Mouse (Mus musculus) heart, embryonic 10.5 days (tissue): ENCODE measurements at regions not wholly inside any gene's neighbourhood (a gene's known extent, or its start where the extent isn't known, plus 50 kb on each side); places are given as distances from the start of the nearest gene placed in this dataset.
A peak's percentile ranks its signal among the peaks of the same experiment; 100 is the strongest.

Source experiments
- DNase-seq: peaks from one replicate; pipeline ENCODE4 v3.0.0-alpha.2; 2017; ENCODE audit warnings: low spot score
- H3K27ac ChIP-seq: fragments of 300-500 bp; sonication (generic); 2 replicates; pipeline ENCODE4 v1.5.1; 2016; ENCODE audit warnings: mild to moderate bottlenecking
- H3K27me3 ChIP-seq: fragments of 300-500 bp; sonication (generic); 2 replicates; pipeline ENCODE4 v1.6.1; 2016; ENCODE audit warnings: mild to moderate bottlenecking; ENCODE audit not compliant: poor library complexity, insufficient read depth, severe bottlenecking
- H3K36me3 ChIP-seq: fragments of 300-500 bp; sonication (generic); 2 replicates; pipeline ENCODE4 v1.6.1; 2016; ENCODE audit warnings: mild to moderate bottlenecking, moderate library complexity
- H3K4me1 ChIP-seq: fragments of 300-500 bp; sonication (generic); 2 replicates; pipeline ENCODE4 v1.6.1; 2016; ENCODE audit warnings: mild to moderate bottlenecking
- H3K4me3 ChIP-seq: fragments of 300-500 bp; sonication (generic); 2 replicates; pipeline ENCODE4 v1.5.1; 2016; ENCODE audit warnings: mild to moderate bottlenecking, moderate library complexity
- H3K9me3 ChIP-seq: fragments of 300-500 bp; sonication (generic); 2 replicates; pipeline ENCODE4 v1.6.1; 2016; ENCODE audit warnings: mild to moderate bottlenecking, moderate library complexity
- WGBS: fragments of 180-500 bp; shearing (Covaris S2); methylation state at CpG from one replicate; pipeline ENCODE4 v1.1.7; 2016; 5-methylcytosine and 5-hydroxymethylcytosine counted together

DNA sequence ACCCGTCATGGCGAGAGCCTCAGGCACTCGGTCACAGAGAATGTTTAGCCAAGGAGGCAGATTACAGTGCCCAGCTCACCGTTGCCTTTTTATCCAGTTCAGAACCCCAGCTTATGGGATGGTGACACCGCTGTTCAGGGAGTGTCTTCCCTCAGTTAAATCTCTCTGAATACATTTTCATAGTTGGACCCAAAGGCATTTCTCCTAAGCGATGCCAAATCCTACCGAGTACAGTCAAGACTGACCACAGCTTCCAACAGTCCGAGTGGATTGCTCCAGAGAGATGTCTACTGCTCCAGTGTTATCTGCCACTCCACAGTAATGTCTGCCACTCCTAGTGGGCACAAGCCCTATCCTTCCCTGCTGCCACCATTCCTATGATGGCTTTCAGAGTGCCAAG, 93.0 kb downstream of the Ets2 start:
- H3K9me3 ChIP-seq = no peaks in the 10 kb centered on the region
- H3K4me1 ChIP-seq = peaks cover 12% of the 10 kb centered on the region
- H3K27ac ChIP-seq = no peak overlapping the region
- no peak overlapping the region for H3K4me3 ChIP-seq
- WGBS = 88% methylated on average over 8 of the region's 8 CpGs
- H3K27me3 ChIP-seq = no peaks in the 10 kb centered on the region
- no peak for DNase-seq
- no peaks in the 10 kb centered on the region for H3K36me3 ChIP-seq

DNA sequence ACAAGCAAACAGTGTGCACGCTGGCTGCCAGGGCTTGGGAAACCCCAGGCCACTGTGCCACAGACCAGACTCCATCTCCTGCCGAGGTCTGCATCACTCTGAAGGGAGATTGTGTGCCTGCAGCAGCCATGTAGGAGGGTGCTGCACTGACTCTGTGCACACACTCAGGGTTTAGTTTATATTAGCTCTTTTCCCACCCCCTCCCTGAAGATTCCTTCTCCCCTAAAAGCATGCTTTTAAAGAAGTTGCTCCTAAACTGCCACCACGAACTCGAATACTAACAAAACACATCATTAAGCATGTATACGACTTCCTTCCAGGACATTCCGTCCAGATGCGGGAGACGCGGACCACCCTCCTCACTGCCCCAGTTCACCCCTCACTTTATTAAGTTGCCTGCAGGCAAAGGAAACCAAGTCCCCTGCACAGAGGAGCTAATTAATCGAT, 92.4 kb downstream of the Ets2 start:
- DNase-seq = no peak
- WGBS = 67% methylated on average over 10 of the region's 10 CpGs
- Histone ChIP-seq H3K27me3 (no peaks in the 10 kb centered on the region), H3K36me3 (no peaks in the 10 kb centered on the region), H3K4me1 (peaks cover 12% of the 10 kb centered on the region), H3K27ac (no peak overlapping the region), H3K4me3 (no peak overlapping the region), H3K9me3 (no peaks in the 10 kb centered on the region)

DNA sequence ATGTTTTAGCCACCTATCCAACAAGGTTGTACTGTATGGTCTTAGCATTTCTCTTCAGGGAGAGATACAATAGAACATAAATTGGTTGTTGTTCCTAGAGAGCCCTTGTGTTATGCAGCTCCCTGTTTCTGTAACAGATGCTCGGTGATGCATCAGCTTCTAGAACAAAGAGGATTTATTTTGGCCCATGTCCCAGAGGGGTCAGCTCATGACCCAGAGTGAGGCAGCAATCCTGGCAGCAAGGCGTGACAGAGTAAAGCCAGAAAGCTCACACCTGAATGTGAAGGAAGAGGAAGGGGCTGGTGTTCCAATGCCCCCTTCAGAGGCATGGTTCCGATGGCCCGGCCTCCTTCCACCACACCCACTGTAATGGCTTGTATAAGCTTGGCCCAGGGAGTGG, 88.8 kb downstream of the Ets2 start:
- H3K9me3 ChIP-seq = no peaks in the 10 kb centered on the region
- DNase-seq = no peak
- 0 out of 2 replicates have a peak, but pooled peaks cover 4% of the 10 kb centered on the region for H3K4me1 ChIP-seq
- no peaks in the 10 kb centered on the region for H3K27me3 ChIP-seq
- H3K36me3 ChIP-seq = no peaks in the 10 kb centered on the region
- H3K4me3 ChIP-seq = no peak overlapping the region
- 75% methylated on average over 4 of the region's 4 CpGs for WGBS
- no peak overlapping the region for H3K27ac ChIP-seq

GRCm38 (mm10) chr16:95789548-95789947, 87.7 kb downstream of the Ets2 start:
- Histone ChIP-seq H3K36me3 (no peaks in the 10 kb centered on the region), H3K4me3 (no peak overlapping the region), H3K27me3 (no peaks in the 10 kb centered on the region), H3K27ac (no peak overlapping the region), H3K4me1 (0 out of 2 replicates have a peak, but pooled peaks cover 4% of the 10 kb centered on the region), H3K9me3 (no peaks in the 10 kb centered on the region)
- DNase-seq = no peak

DNA sequence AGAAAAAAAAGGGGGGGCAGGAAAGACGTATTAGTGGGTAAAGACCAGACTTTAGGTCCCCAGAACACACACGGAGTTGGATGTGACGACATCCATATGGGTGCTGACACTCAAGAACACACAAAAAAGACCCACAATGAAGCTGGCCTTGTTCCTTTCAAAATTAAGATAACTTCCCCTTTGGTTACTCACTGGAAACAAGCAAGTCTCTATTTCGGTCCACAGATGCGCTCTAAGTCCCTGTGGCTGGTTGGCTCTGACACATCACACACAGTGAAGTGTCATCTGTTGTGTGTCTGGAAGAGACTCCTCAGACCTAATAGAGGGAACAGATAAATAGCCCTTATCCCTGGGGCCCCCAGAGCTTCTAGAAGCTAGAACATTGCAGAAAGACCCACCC, 79.8 kb downstream of the Ets2 start:
- WGBS = 75% methylated on average over 5 of the region's 5 CpGs
- Histone ChIP-seq H3K9me3 (no peaks in the 10 kb centered on the region), H3K27ac (no peak overlapping the region), H3K27me3 (peaks cover 5% of the 10 kb centered on the region; the same call in 1 of the 2 replicates), H3K36me3 (no peaks in the 10 kb centered on the region), H3K4me1 (0 out of 2 replicates have a peak, but pooled peaks cover 3% of the 10 kb centered on the region), H3K4me3 (no peak overlapping the region)
- no peak for DNase-seq

- H3K4me1 ChIP-seq = peaks cover 13% of the 10 kb centered on the region
- peaks cover 5% of the 10 kb centered on the region; the same call in 1 of the 2 replicates for H3K27me3 ChIP-seq
- 65% methylated on average over 2 of the region's 2 CpGs for WGBS
- no peak overlapping the region for H3K27ac ChIP-seq
- no peak for DNase-seq
- H3K36me3 ChIP-seq = no peaks in the 10 kb centered on the region
- no peak overlapping the region for H3K4me3 ChIP-seq
- no peaks in the 10 kb centered on the region for H3K9me3 ChIP-seq
Observed at GRCm38 (mm10) chr16:95780431-95780830, 78.6 kb downstream of the Ets2 start.

DNA sequence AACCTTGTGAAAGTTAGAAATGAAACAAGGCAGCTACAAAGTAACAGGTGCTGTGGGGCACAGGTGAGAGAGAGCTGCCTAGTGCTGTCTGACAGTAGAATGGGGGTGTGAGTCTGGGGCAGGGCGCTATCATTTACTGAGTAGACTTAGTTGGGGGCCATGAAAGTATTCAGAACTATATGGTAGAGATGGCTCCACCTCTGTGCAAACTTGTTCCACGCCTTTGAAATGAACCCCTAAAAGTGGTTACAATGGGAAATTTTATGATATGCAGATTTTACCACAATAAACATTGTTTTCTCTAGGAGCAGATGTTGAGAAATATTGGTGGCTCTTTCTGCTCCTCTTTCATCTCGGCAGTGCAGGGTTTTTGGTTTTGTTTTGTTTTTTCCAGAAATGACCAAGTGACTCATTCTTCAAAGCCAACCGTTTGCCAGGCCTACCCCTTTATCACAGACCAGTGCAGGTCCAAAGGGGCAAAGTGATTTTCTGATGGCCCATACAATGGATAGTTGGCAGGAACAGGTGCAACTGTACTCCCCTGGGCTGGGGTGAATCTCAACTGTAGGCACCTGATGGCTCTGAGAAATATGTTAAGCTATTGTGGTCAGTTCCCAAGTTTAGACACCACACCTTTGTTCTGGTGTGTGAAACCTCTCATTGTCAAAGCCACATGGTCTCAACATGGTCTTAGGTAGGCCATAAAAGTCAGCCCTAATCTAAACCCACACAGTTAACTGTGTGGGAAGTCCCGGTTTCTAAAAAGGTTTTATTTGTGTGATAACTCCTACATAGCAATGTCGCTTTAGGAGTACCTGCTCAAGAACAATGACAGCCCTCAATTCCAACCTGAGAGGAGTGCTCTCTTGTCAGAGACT, 77.2 kb downstream of the Ets2 start:
- WGBS = 80% methylated on average over 6 of the region's 6 CpGs
- H3K4me1 ChIP-seq = peaks cover 19% of the 10 kb centered on the region
- no peaks in the 10 kb centered on the region for H3K36me3 ChIP-seq
- no peaks in the 10 kb centered on the region for H3K9me3 ChIP-seq
- H3K27me3 ChIP-seq = peaks cover 5% of the 10 kb centered on the region; the same call in 1 of the 2 replicates
- no peak overlapping the region for H3K4me3 ChIP-seq
- no peak overlapping the region for H3K27ac ChIP-seq
- DNase-seq = no peak

DNA sequence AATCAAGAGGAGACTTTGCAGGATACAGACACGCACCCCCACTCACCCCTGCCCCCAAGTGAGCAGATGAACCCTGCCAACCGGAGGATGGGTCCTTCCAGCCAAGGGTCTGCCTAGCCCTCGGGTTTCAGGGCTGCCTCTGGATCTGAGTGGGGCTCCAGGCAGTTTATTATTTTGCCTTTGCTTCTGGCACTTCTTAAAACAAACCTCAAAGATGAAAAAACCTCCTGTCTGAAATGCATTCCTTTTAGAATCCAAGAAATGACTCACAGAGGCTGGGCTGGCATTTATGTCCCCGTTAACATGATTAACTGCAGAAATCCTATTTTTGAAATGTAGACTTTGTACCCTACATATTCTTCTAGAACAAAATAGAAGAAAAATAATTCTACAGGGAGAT, 76.3 kb downstream of the Ets2 start:
- Histone ChIP-seq H3K4me3 (no peak overlapping the region), H3K27ac (no peak overlapping the region), H3K27me3 (peaks cover 5% of the 10 kb centered on the region; the same call in 1 of the 2 replicates), H3K9me3 (no peaks in the 10 kb centered on the region), H3K36me3 (no peaks in the 10 kb centered on the region), H3K4me1 (peaks cover 19% of the 10 kb centered on the region)
- 79% methylated on average over 4 of the region's 4 CpGs for WGBS
- DNase-seq = no peak

GRCm38 (mm10) chr16:95776610-95777363, 74.9 kb downstream of the Ets2 start:
- H3K9me3 ChIP-seq = no peaks in the 10 kb centered on the region
- 85% methylated on average over 10 of the region's 10 CpGs for WGBS
- DNase-seq = no peak

DNA sequence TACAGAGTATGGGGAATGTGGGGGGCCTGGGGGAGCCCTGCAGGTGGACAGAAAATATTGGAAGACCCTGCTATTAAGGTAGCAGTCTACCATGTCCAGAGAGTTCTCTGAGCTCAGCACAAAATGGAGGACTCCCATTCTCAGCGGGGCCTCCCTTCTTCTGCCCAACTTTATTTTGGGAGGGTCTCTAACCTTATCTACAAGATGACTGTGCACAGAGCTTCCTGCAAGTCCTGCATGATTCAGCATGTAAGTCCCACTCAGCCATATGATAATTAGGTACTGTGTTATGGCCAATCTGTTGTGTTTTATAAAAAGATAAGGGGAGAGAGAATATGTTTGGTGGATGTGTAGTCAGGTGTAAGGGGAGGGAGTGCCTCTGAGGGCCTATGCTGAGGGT, 74.1 kb downstream of the Ets2 start:
- WGBS = 76% methylated on average over 1 of the region's 1 CpGs
- H3K36me3 ChIP-seq = no peaks in the 10 kb centered on the region
- H3K27me3 ChIP-seq = peaks cover 5% of the 10 kb centered on the region; the same call in 1 of the 2 replicates
- peaks cover 21% of the 10 kb centered on the region for H3K4me1 ChIP-seq
- H3K4me3 ChIP-seq = no peak overlapping the region
- H3K9me3 ChIP-seq = no peaks in the 10 kb centered on the region
- DNase-seq = no peak
- peak overlapping the region; percentile 42; the same call in 1 of the 2 replicates for H3K27ac ChIP-seq

More at GRCm38 (mm10) chr16:95776610-95777363, 74.9 kb downstream of the Ets2 start:
- no peaks in the 10 kb centered on the region for H3K36me3 ChIP-seq
- no peak overlapping the region for H3K4me3 ChIP-seq
- H3K4me1 ChIP-seq = peaks cover 19% of the 10 kb centered on the region
- no peak overlapping the region for H3K27ac ChIP-seq
- peaks cover 5% of the 10 kb centered on the region; the same call in 1 of the 2 replicates for H3K27me3 ChIP-seq

DNA sequence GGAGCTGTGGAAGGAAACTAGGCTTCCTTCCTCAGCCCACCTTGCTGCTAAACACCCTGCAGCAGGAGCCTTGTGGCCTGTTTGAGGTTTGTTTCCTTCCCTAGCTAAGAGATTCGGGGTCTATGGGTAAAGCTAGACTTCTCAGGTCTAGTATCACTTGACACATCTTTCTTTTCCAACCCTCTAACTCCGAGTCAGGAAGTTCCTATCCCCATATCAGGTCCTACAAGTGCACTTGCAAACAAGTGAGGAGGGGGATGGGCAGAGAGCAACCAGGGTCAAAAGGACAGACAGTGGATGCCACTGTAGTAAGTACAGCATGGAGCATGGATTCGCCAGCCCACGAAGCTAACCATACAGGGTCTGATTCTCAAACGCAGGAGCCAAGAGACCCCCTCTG, 73.5 kb downstream of the Ets2 start:
- no peaks in the 10 kb centered on the region for H3K9me3 ChIP-seq
- H3K4me1 ChIP-seq = peaks cover 24% of the 10 kb centered on the region
- H3K36me3 ChIP-seq = no peaks in the 10 kb centered on the region
- WGBS = 60% methylated on average over 5 of the region's 5 CpGs
- no peak for DNase-seq
- H3K27me3 ChIP-seq = peaks cover 5% of the 10 kb centered on the region; the same call in 1 of the 2 replicates
- H3K4me3 ChIP-seq = no peak overlapping the region
- peak overlapping the region; percentile 42; the same call in 1 of the 2 replicates for H3K27ac ChIP-seq

- 81% methylated on average over 3 of the region's 3 CpGs for WGBS
- Histone ChIP-seq H3K36me3 (no peaks in the 10 kb centered on the region), H3K27me3 (0 out of 2 replicates have a peak, but pooled peaks cover 5% of the 10 kb centered on the region), H3K9me3 (no peaks in the 10 kb centered on the region), H3K4me3 (no peak overlapping the region), H3K4me1 (peaks cover 29% of the 10 kb centered on the region), H3K27ac (0 out of 2 replicates have a peak overlapping the region, but pooled peaks have one; percentile 13)
- DNase-seq = no peak
Observed at GRCm38 (mm10) chr16:95773151-95773550, 71.3 kb downstream of the Ets2 start.
